In the genomic region with DNA sequence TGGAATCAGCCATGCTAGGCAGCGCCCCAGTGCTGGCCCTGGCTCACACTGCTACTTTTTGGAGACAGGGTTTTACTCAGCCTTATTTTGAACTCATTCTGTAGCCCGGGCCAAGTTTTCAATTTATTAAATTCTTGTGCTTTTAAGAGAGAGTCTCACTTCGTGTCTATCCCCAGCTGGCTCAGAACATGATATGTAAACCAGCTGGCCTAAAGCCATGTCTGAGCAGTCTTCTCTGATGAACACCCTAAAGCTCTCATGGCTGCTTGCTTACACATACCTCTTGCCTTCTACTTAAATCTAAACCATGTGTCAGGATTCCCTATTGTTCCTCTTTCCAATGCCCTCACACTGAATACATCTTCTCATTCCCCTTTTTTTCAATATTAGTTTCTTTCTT, we compare ENCODE assay signal across 15 mouse cellular contexts. TPM values are rescaled to one million over a fixed set of nuclear protein-coding genes. Genes with fewer than 3 reads are reported as not detected.
DNase-seq lines count a peak whose midpoint lies in the region; ATAC-seq lines count a peak whose summit lies in the region.
"Had no signal": no experiment of that assay in that cellular context is flagged by ENCODE, and none has a peak within 500 bp of the region (broad histone marks: within the 10 kb centered on the region; RNA-seq: fewer than 3 reads in every experiment).

No protein-coding gene starts in this region.

- H3K4me1 ChIP-seq in forebrain, embryonic 16.5 days (replicated peaks; ENCODE audit: control insufficient read depth, insufficient read depth, low read length) = peaks cover 7% of the 10 kb centered on the region
- H3K4me1 ChIP-seq: heart, embryonic 10.5 days; liver, embryonic 15.5 days; midbrain, embryonic 13.5 days; neural tube, embryonic 12.5 days had no signal

- ATAC-seq in forebrain, embryonic 16.5 days = peak; percentile 84
- no peak for ATAC-seq in activated CD4-positive, CD25-positive, alpha-beta regulatory T cell, adult 4 months
- ATAC-seq: midbrain, embryonic 13.5 days had no signal

- no peaks in the 10 kb centered on the region for H3K36me3 ChIP-seq in forebrain, embryonic 16.5 days (ENCODE audit: control insufficient read depth, insufficient read depth)
- H3K36me3 ChIP-seq: heart, embryonic 10.5 days; liver, embryonic 15.5 days; midbrain, embryonic 13.5 days; neural tube, embryonic 12.5 days had no signal

- H3K4me3 ChIP-seq in forebrain, embryonic 16.5 days (replicated peaks; ENCODE audit: low read length) = no peak overlapping the region
- H3K4me3 ChIP-seq: heart, embryonic 10.5 days; liver, embryonic 15.5 days; midbrain, embryonic 13.5 days; neural tube, embryonic 12.5 days had no signal

- peak; percentile 16 for DNase-seq in layer of hippocampus, adult 11-12 months (ENCODE audit: low spot score)
- DNase-seq in layer of hippocampus, adult 8-10 months (ENCODE audit: low spot score in 2 of 2) = no peak
- DNase-seq in right cerebral cortex, postnatal 10 days (ENCODE audit: low spot score in 2 of 2) = peak; percentile 45 to 61
- DNase-seq in right cerebral cortex, postnatal 36 days (ENCODE audit: low spot score in 2 of 2) = no peak
- DNase-seq in telencephalon, adult 2 months (ENCODE audit: low read depth, low spot score) = peak; percentile 44
- DNase-seq: adrenal gland, postnatal 14 days; cerebellum, adult 11 months; kidney, adult 11 months; retina, postnatal 1 day had no signal

- H3K9me3 ChIP-seq in forebrain, embryonic 16.5 days (ENCODE audit: control insufficient read depth, low read length) = no peaks in the 10 kb centered on the region
- H3K9me3 ChIP-seq: heart, embryonic 10.5 days; liver, embryonic 15.5 days; midbrain, embryonic 13.5 days; neural tube, embryonic 12.5 days had no signal

- no peak overlapping the region for H3K9ac ChIP-seq in forebrain, embryonic 16.5 days (replicated peaks; ENCODE audit: low read depth, low read length)
- H3K9ac ChIP-seq: liver, embryonic 15.5 days; midbrain, embryonic 13.5 days; neural tube, embryonic 12.5 days had no signal

- no peak overlapping the region for H3K27ac ChIP-seq in forebrain, embryonic 16.5 days (ENCODE audit: low read length)
- H3K27ac ChIP-seq: heart, embryonic 10.5 days; liver, embryonic 15.5 days; midbrain, embryonic 13.5 days; neural tube, embryonic 12.5 days had no signal

- 52% methylated on average over 3 of the region's 3 CpGs for WGBS in forebrain, embryonic 16.5 days

- H3K4me2 ChIP-seq in forebrain, embryonic 16.5 days (ENCODE audit: low read length) = no peak overlapping the region
- H3K4me2 ChIP-seq: liver, embryonic 15.5 days; midbrain, embryonic 13.5 days; neural tube, embryonic 12.5 days had no signal

- H3K27me3 ChIP-seq in forebrain, embryonic 16.5 days (replicated peaks; ENCODE audit: control insufficient read depth, insufficient read depth, low read length) = no peaks in the 10 kb centered on the region
- H3K27me3 ChIP-seq: liver, embryonic 15.5 days; midbrain, embryonic 13.5 days; neural tube, embryonic 12.5 days had no signal

RNA-seq across cellular contexts. Expression of a gene that starts 14.2 kb away (rescaled TPM):
- total RNA-seq in layer of hippocampus, adult 8-10 months (2022) = 10 to 100 TPM; 49.4 to 89.0 (median 61.8) TPM
- polyA plus RNA-seq in forebrain, embryonic 16.5 days (2015; fragmentation: Nextera tagmentation; extraction: Ambion mirVana) = 8.8 and 9.5 TPM in 2 replicates
- polyA plus RNA-seq in activated CD4-positive, CD25-positive, alpha-beta regulatory T cell, adult 4 months (2017; shearing (Covaris generic)) = under 1 TPM in 1 of 2 experiments, not detected in 1; 0.59 TPM

Comparison
In these comparisons a context has a peak if more than half of its experiments do, and no peak if none do; other contexts are left out.
1. DNase-seq: peak in layer of hippocampus, adult 11-12 months (single experiment), right cerebral cortex, postnatal 10 days (2 of 2) and telencephalon, adult 2 months (single experiment); none in layer of hippocampus, adult 8-10 months (0 of 2) and right cerebral cortex, postnatal 36 days (0 of 2).